Mouse (Mus musculus) stomach, embryonic 14.5 days (tissue): ENCODE measurements around the gene Tll1. TPM values are rescaled to one million over a fixed set of nuclear protein-coding genes. Genes with fewer than 3 reads are reported as not detected.

Source experiments
- ATAC-seq: fragments of 200-750 bp; cut with Nextera tagmentation; 2 replicates; pipeline ENCODE4 v1.8.0; 2017; ENCODE audit warnings: low read depth, moderate TSS enrichment; ENCODE audit not compliant: insufficient number of reproducible peaks, insufficient read depth, low FRiP score
- H3K27ac ChIP-seq: fragments of 300-500 bp; sonication (generic); 2 replicates; pipeline ENCODE4 v1.5.1; 2014; ENCODE audit warnings: mild to moderate bottlenecking, low read length, moderate library complexity, mixed read lengths
- H3K27me3 ChIP-seq: fragments of 300-500 bp; sonication (generic); 2 replicates; pipeline ENCODE4 v1.6.1; 2014; ENCODE audit warnings: low read length, control low read depth, mixed read lengths; ENCODE audit not compliant: control insufficient read depth, insufficient read depth
- H3K36me3 ChIP-seq: fragments of 300-500 bp; sonication (generic); 2 replicates; pipeline ENCODE4 v1.6.1; 2014; ENCODE audit warnings: mild to moderate bottlenecking, control low read depth, low read length, moderate library complexity, mixed read lengths; ENCODE audit not compliant: control insufficient read depth, insufficient read depth
- H3K4me1 ChIP-seq: fragments of 300-500 bp; sonication (generic); 2 replicates; pipeline ENCODE4 v1.6.1; 2014; ENCODE audit warnings: low read length, control low read depth, mixed read lengths; ENCODE audit not compliant: control insufficient read depth, insufficient read depth
- H3K4me2 ChIP-seq: fragments of 300-500 bp; sonication (generic); replicated peaks from 2 replicates; pipeline ENCODE4 v1.6.1; 2014; ENCODE audit warnings: low read depth, low read length, control low read depth
- H3K4me3 ChIP-seq: fragments of 300-500 bp; sonication (generic); 2 replicates; pipeline ENCODE4 v1.5.1; 2014; ENCODE audit warnings: low read depth, low read length, control low read depth
- H3K9ac ChIP-seq: fragments of 300-500 bp; sonication (generic); replicated peaks from 2 replicates; pipeline ENCODE4 v1.6.1; 2014; ENCODE audit warnings: low read depth, mild to moderate bottlenecking, control low read depth, low read length, moderate library complexity, mixed read lengths
- H3K9me3 ChIP-seq: fragments of 300-500 bp; sonication (generic); 2 replicates; pipeline ENCODE4 v1.6.1; 2016; ENCODE audit warnings: low read depth, low read length, control low read depth; ENCODE audit not compliant: control insufficient read depth
- WGBS: fragments of 180-500 bp; shearing (Covaris S2); extraction: QIAGEN DNeasy Blood & Tissue Kit; methylation state at CpG from one replicate; pipeline ENCODE4 v1.1.7; 2014; 5-methylcytosine and 5-hydroxymethylcytosine counted together
- polyA plus RNA-seq: library from polyadenylated mRNA; unstranded; fragments of >200 nt; fragmentation: Nextera tagmentation; extraction: Ambion mirVana; gene quantifications from 2 replicates; pipeline ENCODE4 v1.2.1, GENCODE M21; 2014

Tll1 gene
- polyA plus RNA-seq, 1 experiment from 2014 or later = 3.0 TPM

DNA sequence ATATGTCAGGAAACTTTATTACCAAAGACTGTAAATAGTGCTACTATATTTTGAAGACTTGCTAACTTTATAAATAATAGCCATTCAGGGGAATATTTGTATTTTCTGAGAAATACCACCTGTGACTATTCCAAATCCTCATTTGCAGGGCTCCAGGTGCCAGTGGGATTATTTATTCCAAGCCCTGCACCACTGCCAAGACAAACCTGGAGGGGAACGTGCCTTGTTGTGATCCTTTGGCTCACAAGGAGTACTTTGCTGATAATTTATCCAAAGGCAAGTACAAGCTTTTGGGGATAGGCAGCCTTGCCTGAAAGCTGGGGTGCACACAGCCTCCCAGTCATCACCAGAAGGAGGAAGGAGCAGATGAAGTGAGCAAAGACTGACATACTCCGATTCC is 32.3 kb downstream of the Tll1 start:
- H3K4me3 ChIP-seq = no peak overlapping the region
- H3K27ac ChIP-seq = no peak overlapping the region
- 57% methylated on average over 2 of the region's 2 CpGs for WGBS
- H3K9me3 ChIP-seq = no peaks in the 10 kb centered on the region
- no peak for ATAC-seq
- no peaks in the 10 kb centered on the region for H3K4me1 ChIP-seq
- H3K36me3 ChIP-seq = no peaks in the 10 kb centered on the region
- H3K9ac ChIP-seq = no peak overlapping the region
- no peaks in the 10 kb centered on the region for H3K27me3 ChIP-seq
- no peak overlapping the region for H3K4me2 ChIP-seq

DNA sequence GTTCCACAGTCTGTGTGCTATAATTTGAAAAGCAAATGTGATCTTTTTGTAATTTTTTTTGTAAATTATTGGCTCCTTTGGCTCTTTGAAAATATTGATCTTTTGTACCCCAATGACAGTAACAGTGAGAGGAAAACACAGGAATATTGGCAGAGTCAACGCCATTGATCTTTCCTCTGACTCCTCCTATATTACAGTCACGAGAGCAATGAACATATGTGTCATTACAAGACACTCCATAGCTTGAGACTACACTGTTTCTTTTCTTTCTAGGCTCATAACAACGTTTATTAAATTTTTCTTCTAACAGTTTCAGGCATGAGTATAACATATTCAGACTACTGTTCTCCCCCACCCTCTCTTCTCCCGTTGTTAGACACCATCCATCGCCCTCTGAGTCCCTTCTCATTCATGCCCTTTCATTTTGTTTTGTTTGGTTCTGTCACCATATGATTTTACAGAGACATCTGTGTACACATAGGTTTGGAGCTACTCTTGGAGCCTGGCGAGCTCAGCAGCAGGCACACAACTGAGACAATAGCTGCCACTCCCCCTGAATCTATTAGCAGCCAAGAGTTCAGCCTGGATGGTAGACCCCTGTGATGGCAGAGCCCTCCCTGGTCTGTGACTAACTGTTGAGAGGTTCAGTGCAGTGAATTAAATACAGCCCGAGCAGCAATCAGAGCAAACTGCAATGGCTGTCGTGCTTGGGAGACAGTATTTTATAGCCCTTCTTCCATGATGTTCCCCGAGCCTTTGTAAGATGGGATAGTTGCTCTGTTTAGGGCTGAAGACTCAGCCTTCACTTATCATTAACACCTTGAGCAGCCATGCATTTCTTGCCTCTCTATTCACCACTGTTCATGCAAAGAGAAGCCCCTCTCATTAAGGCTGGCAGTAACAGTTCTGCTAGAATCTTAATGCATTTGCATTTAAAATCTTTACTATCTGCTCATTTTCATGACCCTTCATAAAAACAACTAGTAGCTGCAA is 52.9 kb downstream of the Tll1 start:
- ATAC-seq = no peak
- H3K4me1 ChIP-seq = no peaks in the 10 kb centered on the region
- no peak overlapping the region for H3K9ac ChIP-seq
- no peak overlapping the region for H3K4me3 ChIP-seq
- WGBS = 62% methylated on average over 9 of the region's 9 CpGs
- H3K27ac ChIP-seq = no peak overlapping the region
- H3K27me3 ChIP-seq = no peaks in the 10 kb centered on the region
- no peak overlapping the region for H3K4me2 ChIP-seq
- no peaks in the 10 kb centered on the region for H3K36me3 ChIP-seq
- no peaks in the 10 kb centered on the region for H3K9me3 ChIP-seq

DNA sequence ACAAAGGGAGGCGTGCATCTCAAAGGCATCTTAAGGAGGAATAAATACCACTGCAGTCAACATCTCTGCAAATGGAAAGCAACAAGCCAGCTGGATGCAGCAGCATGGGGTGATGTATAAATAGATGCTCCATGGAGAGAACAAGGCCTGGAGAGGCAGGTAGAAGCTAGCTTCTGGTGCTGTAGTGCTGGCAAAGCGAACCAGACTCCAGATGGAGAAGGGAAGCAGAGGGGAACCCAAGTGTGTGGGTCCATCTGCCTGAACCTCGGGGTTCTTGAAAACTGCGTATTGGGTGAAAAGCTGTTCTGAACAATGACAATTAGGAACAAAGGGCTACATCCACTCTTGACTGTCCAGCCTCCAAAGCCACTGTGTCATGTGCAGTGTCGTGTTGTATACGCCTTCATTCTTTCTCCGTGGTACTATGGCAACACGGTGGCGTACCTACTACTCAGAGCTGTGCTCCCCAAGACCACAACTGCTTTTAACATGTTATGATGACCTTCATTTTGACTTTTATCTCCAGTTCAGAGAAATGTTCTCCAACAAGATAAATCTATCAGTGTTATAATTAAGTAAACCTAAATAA is 53.8 kb downstream of the Tll1 start:
- Histone ChIP-seq H3K27ac (no peak overlapping the region), H3K9me3 (no peaks in the 10 kb centered on the region), H3K9ac (no peak overlapping the region), H3K4me1 (no peaks in the 10 kb centered on the region), H3K36me3 (no peaks in the 10 kb centered on the region), H3K4me3 (no peak overlapping the region), H3K27me3 (no peaks in the 10 kb centered on the region), H3K4me2 (no peak overlapping the region)
- WGBS = 85% methylated on average over 9 of the region's 9 CpGs
- ATAC-seq = no peak

DNA sequence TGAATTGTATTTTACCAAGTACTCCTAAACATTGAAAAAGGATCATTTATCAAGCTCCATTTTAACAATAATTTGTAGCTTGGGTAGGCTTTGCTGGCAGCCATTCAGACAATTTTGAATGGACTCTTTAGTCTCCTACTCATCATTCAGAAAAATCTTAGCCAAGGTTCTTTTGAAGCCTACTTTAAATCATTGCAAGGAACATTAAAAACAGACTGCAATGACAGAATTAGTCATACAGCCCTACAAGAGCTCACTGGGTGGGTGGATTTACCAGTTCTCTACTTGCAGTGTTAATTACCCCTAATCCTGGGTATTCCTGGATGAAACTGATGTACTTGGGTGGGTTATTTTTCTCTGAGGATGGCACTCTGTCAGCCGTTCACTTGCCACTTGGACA is 69.5 kb downstream of the Tll1 start:
- no peak overlapping the region for H3K9ac ChIP-seq
- H3K4me2 ChIP-seq = no peak overlapping the region
- no peak overlapping the region for H3K4me3 ChIP-seq
- no peaks in the 10 kb centered on the region for H3K4me1 ChIP-seq
- H3K27me3 ChIP-seq = no peaks in the 10 kb centered on the region
- no peak overlapping the region for H3K27ac ChIP-seq
- ATAC-seq = no peak
- H3K9me3 ChIP-seq = no peaks in the 10 kb centered on the region
- WGBS = 72% methylated on average over 1 of the region's 1 CpGs
- no peaks in the 10 kb centered on the region for H3K36me3 ChIP-seq

DNA sequence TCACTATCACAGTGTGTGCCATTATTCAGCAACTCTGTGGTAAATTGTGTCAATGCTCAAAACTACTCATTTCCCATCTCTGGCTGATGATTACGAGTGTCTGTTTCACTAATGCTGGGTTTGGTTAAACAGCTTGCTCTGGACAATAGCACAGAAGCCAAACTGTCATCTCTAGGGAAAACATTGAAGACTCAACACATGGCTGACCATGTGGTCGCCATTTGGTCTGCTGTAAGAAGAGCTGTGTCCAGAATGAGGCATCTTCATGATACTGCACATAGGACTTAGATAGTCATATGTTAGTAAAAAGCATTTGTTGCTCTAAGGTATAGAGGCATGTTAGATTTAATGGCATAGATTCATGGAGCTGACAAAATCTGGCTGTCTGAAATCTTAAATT is 98.9 kb downstream of the Tll1 start:
- Histone ChIP-seq H3K27ac (no peak overlapping the region), H3K36me3 (no peaks in the 10 kb centered on the region), H3K9me3 (no peaks in the 10 kb centered on the region), H3K4me1 (no peaks in the 10 kb centered on the region), H3K27me3 (no peaks in the 10 kb centered on the region), H3K4me2 (no peak overlapping the region), H3K4me3 (no peak overlapping the region), H3K9ac (no peak overlapping the region)
- no peak for ATAC-seq
- 64% methylated on average over 2 of the region's 2 CpGs for WGBS

DNA sequence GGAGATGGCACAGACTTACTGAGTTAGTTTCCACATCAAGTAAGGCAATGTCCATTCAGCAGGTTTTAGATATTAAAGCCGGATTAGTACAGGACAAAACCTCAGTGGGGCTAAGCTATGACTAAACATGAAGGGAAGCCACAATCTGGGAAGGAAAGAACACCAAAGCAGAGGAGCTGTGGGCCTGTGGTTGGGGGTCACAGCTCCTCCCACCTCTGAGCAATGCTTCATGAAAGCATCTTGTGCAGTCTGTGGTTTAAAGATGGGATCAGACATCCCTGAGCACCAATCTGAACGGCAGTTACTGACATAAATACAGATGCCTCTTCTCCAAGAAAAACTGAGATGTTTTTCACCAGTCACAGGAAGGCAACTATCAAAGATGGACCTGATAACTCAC is 132.7 kb downstream of the Tll1 start:
- Histone ChIP-seq H3K4me3 (no peak overlapping the region), H3K4me1 (0 out of 2 replicates have a peak, but pooled peaks cover 3% of the 10 kb centered on the region), H3K36me3 (no peaks in the 10 kb centered on the region), H3K27me3 (no peaks in the 10 kb centered on the region), H3K27ac (no peak overlapping the region), H3K9me3 (no peaks in the 10 kb centered on the region), H3K9ac (no peak overlapping the region), H3K4me2 (no peak overlapping the region)
- no peak for ATAC-seq
- WGBS = 65% methylated on average over 2 of the region's 2 CpGs

DNA sequence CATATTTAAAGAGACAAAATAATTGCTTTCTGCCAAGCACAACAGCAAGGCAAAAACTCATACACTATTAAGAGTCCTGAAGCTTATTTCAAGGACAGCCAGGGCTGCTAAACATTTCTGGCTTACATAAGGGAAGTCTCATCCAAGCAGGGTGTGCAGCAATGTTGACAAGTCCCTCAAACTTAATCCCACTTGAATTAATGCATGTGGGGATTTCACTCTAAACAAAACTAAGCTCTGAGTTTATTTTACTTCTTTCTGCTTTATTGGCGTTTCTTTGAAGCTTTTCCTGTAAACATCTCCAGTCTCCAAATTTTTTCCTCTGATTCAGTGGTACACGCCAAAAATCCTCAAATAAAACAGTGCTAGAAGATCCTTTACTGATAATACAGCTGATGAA is 146.2 kb downstream of the Tll1 start:
- Histone ChIP-seq H3K4me2 (no peak overlapping the region), H3K27ac (no peak overlapping the region), H3K4me3 (no peak overlapping the region), H3K4me1 (no peaks in the 10 kb centered on the region), H3K36me3 (no peaks in the 10 kb centered on the region), H3K9ac (no peak overlapping the region), H3K27me3 (no peaks in the 10 kb centered on the region), H3K9me3 (no peaks in the 10 kb centered on the region)
- no peak for ATAC-seq
- WGBS = 19% methylated on average over 2 of the region's 2 CpGs

DNA sequence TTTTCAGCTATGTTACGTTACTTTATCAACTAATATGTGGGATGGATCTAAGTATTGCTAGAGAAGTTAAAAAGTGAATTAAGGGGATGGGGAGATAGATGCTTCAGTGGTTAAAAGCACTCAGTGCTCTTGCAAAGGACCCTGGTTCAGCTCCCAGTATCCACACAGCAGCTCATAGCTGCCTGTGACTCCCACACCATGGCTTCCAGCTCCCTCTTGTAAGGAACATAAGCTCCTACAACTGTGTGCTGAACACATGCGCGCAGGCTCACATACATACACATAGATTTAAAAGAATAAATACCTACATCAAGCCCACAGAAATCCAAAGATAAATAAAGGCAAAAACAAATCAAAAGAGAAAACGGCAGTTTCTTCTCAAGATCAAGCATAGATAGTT is 148.5 kb downstream of the Tll1 start:
- Histone ChIP-seq H3K4me1 (no peaks in the 10 kb centered on the region), H3K4me3 (no peak overlapping the region), H3K27ac (no peak overlapping the region), H3K27me3 (no peaks in the 10 kb centered on the region), H3K36me3 (no peaks in the 10 kb centered on the region), H3K4me2 (no peak overlapping the region), H3K9ac (no peak overlapping the region), H3K9me3 (no peaks in the 10 kb centered on the region)
- ATAC-seq = no peak
- WGBS = 56% methylated on average over 4 of the region's 4 CpGs
